Mouse (Mus musculus): ENCODE measurements around the gene Mtfr1l. TPM values are rescaled to one million over a fixed set of nuclear protein-coding genes. Genes with fewer than 3 reads are reported as not detected.

The Mtfr1l gene
- polyA plus RNA-seq, 1 experiment: 286 TPM

DNA sequence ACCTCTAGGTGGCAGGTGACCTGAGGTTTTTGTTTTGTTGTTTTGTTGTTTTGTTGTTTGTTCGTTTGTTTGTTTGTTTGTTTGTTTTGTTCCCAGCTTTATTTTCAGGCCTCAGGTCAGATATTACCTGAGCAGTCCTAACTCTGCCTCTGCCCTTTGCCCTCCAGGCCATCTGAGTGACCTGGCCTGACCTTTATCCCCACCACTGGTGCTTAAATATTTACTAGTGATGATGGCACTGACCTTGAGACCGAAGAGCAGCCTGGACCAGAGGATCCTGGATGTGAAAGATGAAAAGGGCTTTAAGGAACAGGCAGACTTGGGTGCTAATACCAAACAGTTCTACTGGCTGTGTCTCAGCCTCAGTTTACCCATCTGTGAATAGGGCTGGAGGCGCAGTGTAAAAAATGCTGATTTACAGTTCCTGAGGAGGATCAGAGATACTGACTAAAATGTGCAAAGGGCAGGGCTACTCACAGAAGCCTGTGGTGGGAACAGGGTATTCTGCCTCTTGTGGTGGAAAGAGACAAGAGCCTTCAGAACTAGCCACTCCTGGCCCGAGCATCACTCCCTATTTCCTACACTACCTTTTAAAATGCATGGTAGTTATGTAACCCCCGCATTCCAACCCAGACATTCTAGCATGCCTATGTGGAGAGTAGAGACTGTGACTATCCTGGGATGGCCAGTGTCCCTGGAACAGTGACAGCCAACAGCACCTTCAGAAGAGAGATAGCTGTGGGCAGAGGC is 49.9 kb downstream of the Mtfr1l start:
- Histone ChIP-seq H3K36me3 (ENCODE audit: control insufficient read depth, insufficient read depth, low read length) (no peaks in the 10 kb centered on the region), H3K4me3 (ENCODE audit: control insufficient read depth, low read depth, low read length) (no peak overlapping the region), H3K27me3 (ENCODE audit: control insufficient read depth, insufficient read depth, low read length) (no peaks in the 10 kb centered on the region), H3K4me1 (ENCODE audit: control insufficient read depth, insufficient read depth, low read length) (no peaks in the 10 kb centered on the region; the same call in 1 of the 2 replicates), H3K27ac (ENCODE audit: control insufficient read depth, insufficient read depth, low read depth, low read length) (no peak overlapping the region)
- TF ChIP-seq POLR2A (IDR thresholded peaks at IDR 0.05; ENCODE audit: control insufficient read depth, low read depth, low read length): no peak
- TF ChIP-seq CTCF (IDR thresholded peaks at IDR 0.05; ENCODE audit: control insufficient read depth, insufficient read depth, insufficient replicate concordance, low read depth, low read length): no peak

DNA sequence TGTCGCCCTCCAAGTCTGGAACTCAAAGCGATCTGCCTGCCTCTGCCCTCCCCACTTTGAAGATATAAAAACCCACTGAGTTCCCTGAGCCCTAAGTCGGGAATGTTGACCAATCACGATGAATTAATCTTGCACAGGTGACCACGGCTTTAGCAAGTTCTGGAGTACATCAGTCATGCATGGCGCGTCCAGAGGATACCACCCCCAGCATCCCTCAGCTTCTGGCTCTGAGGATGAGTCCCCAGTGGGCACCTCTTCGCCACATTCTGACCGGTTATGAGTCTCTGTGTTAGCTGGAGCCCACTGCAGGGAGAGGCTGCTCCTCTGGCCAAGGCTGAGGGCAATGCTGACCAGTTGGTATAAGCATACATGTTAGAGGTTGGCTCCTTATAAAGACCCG is 51.0 kb downstream of the Mtfr1l start:
- no peaks in the 10 kb centered on the region for H3K27me3 ChIP-seq (ENCODE audit: control insufficient read depth, insufficient read depth, low read length)
- H3K27ac ChIP-seq (ENCODE audit: control insufficient read depth, insufficient read depth, low read depth, low read length): no peak overlapping the region

DNA sequence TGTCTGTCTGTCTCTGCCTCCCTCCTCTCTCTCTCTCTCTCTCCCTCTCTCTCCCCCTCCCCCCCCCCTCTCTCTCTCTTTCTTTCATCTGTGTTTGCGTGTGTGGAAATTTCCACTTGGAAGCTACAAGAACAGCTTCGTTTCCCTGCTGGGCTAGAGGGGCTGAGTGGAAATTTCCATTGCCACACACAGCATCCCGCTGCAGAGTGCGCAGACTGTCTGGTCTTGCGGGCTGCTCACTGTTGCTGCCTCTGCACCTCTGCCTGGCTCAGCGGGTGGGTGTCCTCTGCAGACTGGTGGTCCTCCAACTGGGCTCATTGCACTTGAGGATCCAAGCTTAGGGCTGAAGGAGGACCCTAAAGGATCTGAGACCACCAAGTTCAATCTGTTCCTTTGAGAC is 51.5 kb downstream of the Mtfr1l start:
- Histone ChIP-seq H3K36me3 (ENCODE audit: control insufficient read depth, insufficient read depth, low read length) (no peaks in the 10 kb centered on the region), H3K4me3 (ENCODE audit: control insufficient read depth, low read depth, low read length) (no peak overlapping the region), H3K27ac (ENCODE audit: control insufficient read depth, insufficient read depth, low read depth, low read length) (no peak overlapping the region), H3K27me3 (ENCODE audit: control insufficient read depth, insufficient read depth, low read length) (no peaks in the 10 kb centered on the region), H3K4me1 (ENCODE audit: control insufficient read depth, insufficient read depth, low read length) (no peaks in the 10 kb centered on the region; the same call in 1 of the 2 replicates)
- TF ChIP-seq CTCF (IDR thresholded peaks at IDR 0.05; ENCODE audit: control insufficient read depth, insufficient read depth, insufficient replicate concordance, low read depth, low read length): no peak
- no peak for TF ChIP-seq POLR2A (IDR thresholded peaks at IDR 0.05; ENCODE audit: control insufficient read depth, low read depth, low read length)

More for the DNA sequence above, 51.0 kb downstream of the Mtfr1l start:
- Histone ChIP-seq H3K4me3 (ENCODE audit: control insufficient read depth, low read depth, low read length) (no peak overlapping the region), H3K4me1 (ENCODE audit: control insufficient read depth, insufficient read depth, low read length) (no peaks in the 10 kb centered on the region; the same call in 1 of the 2 replicates), H3K36me3 (ENCODE audit: control insufficient read depth, insufficient read depth, low read length) (no peaks in the 10 kb centered on the region)
- TF ChIP-seq POLR2A (IDR thresholded peaks at IDR 0.05; ENCODE audit: control insufficient read depth, low read depth, low read length): no peak
- TF ChIP-seq CTCF (IDR thresholded peaks at IDR 0.05; ENCODE audit: control insufficient read depth, insufficient read depth, insufficient replicate concordance, low read depth, low read length): no peak

DNA sequence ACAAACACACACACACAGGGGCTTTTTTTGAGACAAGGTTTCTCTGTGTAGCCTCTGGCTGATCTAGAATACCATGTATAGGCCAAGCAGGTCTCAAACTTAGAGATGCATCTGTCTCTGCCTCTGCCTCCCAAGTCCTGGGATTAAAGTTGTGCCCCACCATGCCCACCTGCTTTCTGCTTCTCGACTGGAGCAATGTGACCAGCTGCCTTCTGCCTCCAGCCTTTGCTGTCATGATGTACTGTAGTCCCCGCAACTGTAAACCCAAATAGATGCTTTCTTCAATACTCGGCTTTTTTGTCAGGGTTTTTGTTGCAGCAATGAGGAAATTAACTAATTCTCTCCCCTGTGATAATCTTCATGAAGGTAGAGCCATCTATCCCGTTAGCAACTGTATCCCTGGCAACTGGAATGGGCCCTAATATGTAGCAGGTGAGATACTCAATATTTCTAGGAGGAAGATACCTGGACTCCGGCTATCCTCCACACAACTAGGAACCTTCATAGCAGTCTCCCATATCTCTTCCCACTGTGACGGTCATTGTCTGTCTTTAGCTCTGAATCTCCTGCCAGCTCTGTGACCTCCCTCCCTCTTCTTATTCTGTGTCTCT is 52.0 kb downstream of the Mtfr1l start:
- Histone ChIP-seq H3K27ac (ENCODE audit: control insufficient read depth, insufficient read depth, low read depth, low read length) (no peak overlapping the region), H3K4me3 (ENCODE audit: control insufficient read depth, low read depth, low read length) (no peak overlapping the region)

DNA sequence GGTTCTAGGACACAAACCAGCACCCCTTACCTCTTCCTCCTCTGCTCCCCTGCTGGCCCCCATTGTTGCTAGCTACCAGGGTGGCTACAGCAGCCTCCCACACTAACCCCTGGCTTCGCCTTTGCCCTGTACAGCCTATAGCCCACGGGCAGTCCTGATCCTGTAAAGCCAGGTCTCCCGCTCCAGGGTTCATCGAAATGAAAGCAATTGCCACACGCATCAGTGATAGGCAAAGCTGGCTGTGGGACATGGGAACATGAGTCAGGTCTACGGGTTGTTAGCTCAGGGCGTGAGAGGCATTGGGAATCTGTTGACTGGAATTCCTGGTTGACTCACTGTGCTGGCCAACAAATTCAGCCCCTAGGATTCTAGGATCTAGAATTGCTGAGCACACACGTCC is 52.7 kb downstream of the Mtfr1l start:
- H3K4me3 ChIP-seq (ENCODE audit: control insufficient read depth, low read depth, low read length): no peak overlapping the region
- H3K27ac ChIP-seq (ENCODE audit: control insufficient read depth, insufficient read depth, low read depth, low read length): no peak overlapping the region
- no peaks in the 10 kb centered on the region; the same call in 1 of the 2 replicates for H3K4me1 ChIP-seq (ENCODE audit: control insufficient read depth, insufficient read depth, low read length)
- no peak for TF ChIP-seq POLR2A (IDR thresholded peaks at IDR 0.05; ENCODE audit: control insufficient read depth, low read depth, low read length)
- no peak for TF ChIP-seq CTCF (IDR thresholded peaks at IDR 0.05; ENCODE audit: control insufficient read depth, insufficient read depth, insufficient replicate concordance, low read depth, low read length)
- H3K36me3 ChIP-seq (ENCODE audit: control insufficient read depth, insufficient read depth, low read length): no peaks in the 10 kb centered on the region
- no peaks in the 10 kb centered on the region for H3K27me3 ChIP-seq (ENCODE audit: control insufficient read depth, insufficient read depth, low read length)

More for the DNA sequence above, 52.0 kb downstream of the Mtfr1l start:
- Histone ChIP-seq H3K4me1 (ENCODE audit: control insufficient read depth, insufficient read depth, low read length) (no peaks in the 10 kb centered on the region; the same call in 1 of the 2 replicates), H3K27me3 (ENCODE audit: control insufficient read depth, insufficient read depth, low read length) (no peaks in the 10 kb centered on the region), H3K36me3 (ENCODE audit: control insufficient read depth, insufficient read depth, low read length) (no peaks in the 10 kb centered on the region)
- no peak for TF ChIP-seq POLR2A (IDR thresholded peaks at IDR 0.05; ENCODE audit: control insufficient read depth, low read depth, low read length)
- TF ChIP-seq CTCF (IDR thresholded peaks at IDR 0.05; ENCODE audit: control insufficient read depth, insufficient read depth, insufficient replicate concordance, low read depth, low read length): no peak

DNA sequence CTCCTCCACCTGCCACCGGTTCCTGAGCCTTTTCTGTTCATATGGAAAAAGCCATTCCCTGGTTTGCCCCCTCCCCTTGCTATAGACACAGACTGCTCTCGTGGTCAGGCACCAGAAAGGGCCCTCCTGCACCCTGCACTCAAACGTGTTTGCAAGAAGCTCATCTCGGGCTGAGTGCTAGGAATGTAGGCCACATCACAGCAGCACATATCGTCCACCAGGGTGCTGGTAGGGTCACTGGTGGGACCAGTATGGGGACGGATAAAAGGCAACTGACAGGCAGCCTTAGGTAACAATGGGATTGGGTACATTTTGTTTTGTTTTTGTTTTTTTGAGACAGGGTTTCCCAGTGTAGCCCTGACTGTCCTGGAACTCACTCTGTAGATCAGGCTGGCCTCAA is 53.9 kb downstream of the Mtfr1l start:
- H3K27ac ChIP-seq (ENCODE audit: control insufficient read depth, insufficient read depth, low read depth, low read length): no peak overlapping the region
- TF ChIP-seq CTCF (IDR thresholded peaks at IDR 0.05; ENCODE audit: control insufficient read depth, insufficient read depth, insufficient replicate concordance, low read depth, low read length): no peak
- TF ChIP-seq POLR2A (IDR thresholded peaks at IDR 0.05; ENCODE audit: control insufficient read depth, low read depth, low read length): no peak

DNA sequence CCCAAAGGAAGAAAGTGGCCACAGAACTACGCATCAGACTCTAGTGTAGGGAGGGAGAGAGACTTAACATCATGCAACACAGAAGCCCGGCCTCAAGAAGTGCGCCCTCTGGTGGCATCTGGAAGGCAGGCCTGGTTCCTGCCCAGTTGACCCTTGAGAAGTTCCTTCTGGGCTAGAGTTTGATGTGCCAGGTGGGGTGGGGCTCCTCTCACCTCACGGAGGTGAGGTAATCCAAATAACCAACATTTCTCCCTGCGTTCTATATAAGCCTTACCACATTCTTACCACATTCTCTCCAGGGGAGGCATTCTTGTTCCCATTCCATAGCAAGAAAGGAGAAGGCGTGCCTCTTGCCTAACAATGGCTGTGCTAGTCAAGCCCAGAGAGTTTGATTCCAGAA is 54.3 kb downstream of the Mtfr1l start:
- no peak overlapping the region for H3K4me3 ChIP-seq (ENCODE audit: control insufficient read depth, low read depth, low read length)
- peaks cover 5% of the 10 kb centered on the region; the same call in 1 of the 2 replicates for H3K4me1 ChIP-seq (ENCODE audit: control insufficient read depth, insufficient read depth, low read length)
- TF ChIP-seq POLR2A (IDR thresholded peaks at IDR 0.05; ENCODE audit: control insufficient read depth, low read depth, low read length) (no peak), CTCF (IDR thresholded peaks at IDR 0.05; ENCODE audit: control insufficient read depth, insufficient read depth, insufficient replicate concordance, low read depth, low read length) (peak; percentile 83; the same call in 1 of the 2 replicates)
- H3K27me3 ChIP-seq (ENCODE audit: control insufficient read depth, insufficient read depth, low read length): no peaks in the 10 kb centered on the region
- no peaks in the 10 kb centered on the region; the same call in 1 of the 2 replicates for H3K36me3 ChIP-seq (ENCODE audit: control insufficient read depth, insufficient read depth, low read length)
- H3K27ac ChIP-seq (ENCODE audit: control insufficient read depth, insufficient read depth, low read depth, low read length): no peak overlapping the region

More for the DNA sequence above, 53.9 kb downstream of the Mtfr1l start:
- Histone ChIP-seq H3K27me3 (ENCODE audit: control insufficient read depth, insufficient read depth, low read length) (no peaks in the 10 kb centered on the region), H3K36me3 (ENCODE audit: control insufficient read depth, insufficient read depth, low read length) (no peaks in the 10 kb centered on the region), H3K4me1 (ENCODE audit: control insufficient read depth, insufficient read depth, low read length) (peaks cover 5% of the 10 kb centered on the region; the same call in 1 of the 2 replicates), H3K4me3 (ENCODE audit: control insufficient read depth, low read depth, low read length) (no peak overlapping the region)

Measured in testis, adult 2 months (tissue).